Mouse (Mus musculus) liver, embryonic 11.5 days (tissue): ENCODE measurements around the gene Tm7sf3. TPM values are rescaled to one million over a fixed set of nuclear protein-coding genes. Genes with fewer than 3 reads are reported as not detected.

Source experiments
- ATAC-seq: fragments of 200-750 bp; cut with Nextera tagmentation; replicated peaks from 2 replicates; pipeline ENCODE4 v1.8.0; 2017; ENCODE audit warnings: moderate number of reproducible peaks, mild to moderate bottlenecking, moderate TSS enrichment, moderate library complexity; ENCODE audit not compliant: low FRiP score
- DNase-seq: peaks from one replicate; pipeline ENCODE4 v3.0.0-alpha.2; 2017; ENCODE audit warnings: low spot score
- H3K27ac ChIP-seq: fragments of 300-500 bp; sonication (generic); 2 replicates; pipeline ENCODE4 v1.5.1; 2014; ENCODE audit warnings: mild to moderate bottlenecking, low read depth, low read length, control low read depth
- H3K27me3 ChIP-seq: fragments of 300-500 bp; sonication (generic); replicated peaks from 2 replicates; pipeline ENCODE4 v1.6.1; 2014; ENCODE audit warnings: low read length, mixed read lengths; ENCODE audit not compliant: control insufficient read depth, insufficient read depth
- H3K36me3 ChIP-seq: fragments of 300-500 bp; sonication (generic); 2 replicates; pipeline ENCODE4 v1.6.1; 2014; ENCODE audit warnings: mild to moderate bottlenecking, low read length, moderate library complexity, mixed read lengths; ENCODE audit not compliant: control insufficient read depth, insufficient read depth
- H3K4me1 ChIP-seq: fragments of 300-500 bp; sonication (generic); replicated peaks from 2 replicates; pipeline ENCODE4 v1.6.1; 2014; ENCODE audit warnings: low read length, mixed read lengths; ENCODE audit not compliant: control insufficient read depth, insufficient read depth
- H3K4me2 ChIP-seq: fragments of 300-500 bp; sonication (generic); 2 replicates; pipeline ENCODE4 v1.6.1; 2014; ENCODE audit warnings: mild to moderate bottlenecking, control low read depth, moderate library complexity
- H3K4me3 ChIP-seq: fragments of 300-500 bp; sonication (generic); 2 replicates; pipeline ENCODE4 v1.5.1; 2014; ENCODE audit warnings: low read depth, low read length, control low read depth
- H3K9ac ChIP-seq: fragments of 300-500 bp; sonication (generic); 2 replicates; pipeline ENCODE4 v1.6.1; 2014; ENCODE audit warnings: low read depth, low read length, control low read depth
- H3K9me3 ChIP-seq: fragments of 300-500 bp; sonication (generic); 2 replicates; pipeline ENCODE4 v1.6.1; 2016; ENCODE audit warnings: low read length, inconsistent platforms, mixed read lengths; ENCODE audit not compliant: control insufficient read depth
- WGBS: fragments of 180-500 bp; shearing (Covaris S2); extraction: QIAGEN DNeasy Blood & Tissue Kit; methylation state at CpG from one replicate; pipeline ENCODE4 v1.1.7; 2014; 5-methylcytosine and 5-hydroxymethylcytosine counted together
- polyA plus RNA-seq: library from polyadenylated mRNA; unstranded; fragments of >200 nt; fragmentation: Nextera tagmentation; extraction: Ambion mirVana; gene quantifications from 2 replicates; pipeline ENCODE4 v1.2.1, GENCODE M21; 2014

Tm7sf3 gene
- polyA plus RNA-seq, 1 experiment from 2014 or later = 47.7 TPM

- no peaks in the 10 kb centered on the region for H3K9me3 ChIP-seq
- H3K36me3 ChIP-seq = no peaks in the 10 kb centered on the region
- H3K27me3 ChIP-seq = no peaks in the 10 kb centered on the region
- no peak overlapping the region for H3K9ac ChIP-seq
- ATAC-seq (no peak), DNase-seq (no peak)
- WGBS = 89% methylated on average over 5 of the region's 5 CpGs
- H3K27ac ChIP-seq = no peak overlapping the region
- no peak overlapping the region for H3K4me2 ChIP-seq
- no peaks in the 10 kb centered on the region for H3K4me1 ChIP-seq
- H3K4me3 ChIP-seq = no peak overlapping the region
Observed at GRCm38 (mm10) chr6:146664917-146665316, 22.3 kb upstream of the Tm7sf3 start.

GRCm38 (mm10) chr6:146664116-146664515 lies 21.5 kb upstream of the Tm7sf3 start:
- WGBS = 69% methylated on average over 5 of the region's 5 CpGs
- no peaks in the 10 kb centered on the region for H3K9me3 ChIP-seq
- ATAC-seq = no peak
- no peak for DNase-seq
- no peaks in the 10 kb centered on the region for H3K36me3 ChIP-seq
- H3K27me3 ChIP-seq = no peaks in the 10 kb centered on the region
- no peak overlapping the region for H3K9ac ChIP-seq
- H3K4me3 ChIP-seq = no peak overlapping the region
- no peaks in the 10 kb centered on the region for H3K4me1 ChIP-seq
- H3K27ac ChIP-seq = no peak overlapping the region
- no peak overlapping the region for H3K4me2 ChIP-seq

GRCm38 (mm10) chr6:146662679-146663078 lies 20.1 kb upstream of the Tm7sf3 start:
- 23% methylated on average over 5 of the region's 5 CpGs for WGBS
- DNase-seq (no peak), ATAC-seq (no peak)
- Histone ChIP-seq H3K9me3 (no peaks in the 10 kb centered on the region), H3K27ac (no peak overlapping the region), H3K4me1 (no peaks in the 10 kb centered on the region), H3K27me3 (no peaks in the 10 kb centered on the region), H3K36me3 (no peaks in the 10 kb centered on the region), H3K9ac (no peak overlapping the region), H3K4me3 (no peak overlapping the region), H3K4me2 (no peak overlapping the region)

- no peak for ATAC-seq
Observed at GRCm38 (mm10) chr6:146661655-146662054, 19.0 kb upstream of the Tm7sf3 start.

GRCm38 (mm10) chr6:146660591-146660990 lies 18.0 kb upstream of the Tm7sf3 start:
- Histone ChIP-seq H3K4me3 (no peak overlapping the region), H3K27ac (no peak overlapping the region), H3K27me3 (no peaks in the 10 kb centered on the region), H3K9ac (no peak overlapping the region), H3K4me2 (no peak overlapping the region), H3K36me3 (no peaks in the 10 kb centered on the region), H3K4me1 (no peaks in the 10 kb centered on the region), H3K9me3 (no peaks in the 10 kb centered on the region)
- WGBS = 59% methylated on average over 2 of the region's 2 CpGs
- no peak for ATAC-seq
- DNase-seq = no peak

More at GRCm38 (mm10) chr6:146661655-146662054, 19.0 kb upstream of the Tm7sf3 start:
- whole genome bisulfite sequencing = 68% methylated on average over 5 of the region's 5 CpGs
- Histone ChIP-seq H3K36me3 (no peaks in the 10 kb centered on the region), H3K4me3 (no peak overlapping the region), H3K27ac (no peak overlapping the region), H3K9ac (no peak overlapping the region), H3K27me3 (no peaks in the 10 kb centered on the region), H3K4me2 (no peak overlapping the region), H3K9me3 (no peaks in the 10 kb centered on the region), H3K4me1 (no peaks in the 10 kb centered on the region)
- no peak for DNase-seq

- WGBS = 75% methylated on average over 3 of the region's 3 CpGs
- H3K4me1 ChIP-seq = no peaks in the 10 kb centered on the region
- H3K4me2 ChIP-seq = no peak overlapping the region
- ATAC-seq = no peak
- no peak overlapping the region for H3K4me3 ChIP-seq
- DNase-seq = no peak
- H3K9ac ChIP-seq = no peak overlapping the region
- H3K36me3 ChIP-seq = no peaks in the 10 kb centered on the region; the same call in 1 of the 2 replicates
- H3K27ac ChIP-seq = no peak overlapping the region
- H3K27me3 ChIP-seq = no peaks in the 10 kb centered on the region
- H3K9me3 ChIP-seq = no peaks in the 10 kb centered on the region
Observed at GRCm38 (mm10) chr6:146653197-146653596, 10.6 kb upstream of the Tm7sf3 start.

- Histone ChIP-seq H3K9me3 (no peaks in the 10 kb centered on the region), H3K9ac (no peak overlapping the region), H3K4me2 (no peak overlapping the region), H3K4me1 (no peaks in the 10 kb centered on the region), H3K36me3 (no peaks in the 10 kb centered on the region; the same call in 1 of the 2 replicates), H3K4me3 (no peak overlapping the region), H3K27ac (no peak overlapping the region), H3K27me3 (no peaks in the 10 kb centered on the region)
- DNase-seq (no peak), ATAC-seq (no peak)
Observed at GRCm38 (mm10) chr6:146651431-146651830, 8.8 kb upstream of the Tm7sf3 start.

GRCm38 (mm10) chr6:146650013-146650412 lies 7.4 kb upstream of the Tm7sf3 start:
- H3K4me3 ChIP-seq = no peak overlapping the region
- no peak overlapping the region for H3K27ac ChIP-seq
- WGBS = 80% methylated on average over 2 of the region's 2 CpGs
- H3K36me3 ChIP-seq = no peaks in the 10 kb centered on the region; the same call in 1 of the 2 replicates
- ATAC-seq = no peak
- H3K9ac ChIP-seq = no peak overlapping the region
- H3K9me3 ChIP-seq = no peaks in the 10 kb centered on the region
- H3K4me2 ChIP-seq = no peak overlapping the region
- H3K4me1 ChIP-seq = no peaks in the 10 kb centered on the region
- no peaks in the 10 kb centered on the region for H3K27me3 ChIP-seq
- DNase-seq = no peak

- WGBS = 22% methylated on average over 11 of the region's 11 CpGs
- H3K9me3 ChIP-seq = no peaks in the 10 kb centered on the region
- no peak for DNase-seq
Observed at GRCm38 (mm10) chr6:146643184-146643570, 553 bp upstream of the Tm7sf3 start.

More at GRCm38 (mm10) chr6:146643184-146643570, 553 bp upstream of the Tm7sf3 start:
- Histone ChIP-seq H3K27me3 (no peaks in the 10 kb centered on the region), H3K4me2 (peak overlapping the region; percentile 92), H3K36me3 (no peaks in the 10 kb centered on the region), H3K4me1 (peaks cover 14% of the 10 kb centered on the region), H3K27ac (peak overlapping the region; percentile 81), H3K4me3 (peak overlapping the region; percentile 80), H3K9ac (peak overlapping the region; percentile 85)
- ATAC-seq = no peak; the same call in 1 of the 2 replicates
